Mouse (Mus musculus) stomach, embryonic 14.5 days (tissue): ENCODE results near the gene Sept1. TPM values are rescaled to one million over a fixed set of nuclear protein-coding genes. Genes with fewer than 3 reads are reported as not detected.
A peak's percentile ranks its signal among the peaks of the same experiment; 100 is the strongest.

Experiments used
- ATAC-seq: fragments of 200-750 bp; cut with Nextera tagmentation; 2 replicates; pipeline ENCODE4 v1.8.0; 2017; ENCODE audit warnings: low read depth, moderate TSS enrichment; ENCODE audit not compliant: insufficient number of reproducible peaks, insufficient read depth, low FRiP score
- H3K27ac ChIP-seq: fragments of 300-500 bp; sonication (generic); 2 replicates; pipeline ENCODE4 v1.5.1; 2014; ENCODE audit warnings: mild to moderate bottlenecking, low read length, moderate library complexity, mixed read lengths
- H3K27me3 ChIP-seq: fragments of 300-500 bp; sonication (generic); 2 replicates; pipeline ENCODE4 v1.6.1; 2014; ENCODE audit warnings: low read length, control low read depth, mixed read lengths; ENCODE audit not compliant: control insufficient read depth, insufficient read depth
- H3K36me3 ChIP-seq: fragments of 300-500 bp; sonication (generic); 2 replicates; pipeline ENCODE4 v1.6.1; 2014; ENCODE audit warnings: mild to moderate bottlenecking, control low read depth, low read length, moderate library complexity, mixed read lengths; ENCODE audit not compliant: control insufficient read depth, insufficient read depth
- H3K4me1 ChIP-seq: fragments of 300-500 bp; sonication (generic); 2 replicates; pipeline ENCODE4 v1.6.1; 2014; ENCODE audit warnings: low read length, control low read depth, mixed read lengths; ENCODE audit not compliant: control insufficient read depth, insufficient read depth
- H3K4me2 ChIP-seq: fragments of 300-500 bp; sonication (generic); replicated peaks from 2 replicates; pipeline ENCODE4 v1.6.1; 2014; ENCODE audit warnings: low read depth, low read length, control low read depth
- H3K4me3 ChIP-seq: fragments of 300-500 bp; sonication (generic); 2 replicates; pipeline ENCODE4 v1.5.1; 2014; ENCODE audit warnings: low read depth, low read length, control low read depth
- H3K9ac ChIP-seq: fragments of 300-500 bp; sonication (generic); replicated peaks from 2 replicates; pipeline ENCODE4 v1.6.1; 2014; ENCODE audit warnings: low read depth, mild to moderate bottlenecking, control low read depth, low read length, moderate library complexity, mixed read lengths
- H3K9me3 ChIP-seq: fragments of 300-500 bp; sonication (generic); 2 replicates; pipeline ENCODE4 v1.6.1; 2016; ENCODE audit warnings: low read depth, low read length, control low read depth; ENCODE audit not compliant: control insufficient read depth
- WGBS: fragments of 180-500 bp; shearing (Covaris S2); extraction: QIAGEN DNeasy Blood & Tissue Kit; methylation state at CpG from one replicate; pipeline ENCODE4 v1.1.7; 2014; 5-methylcytosine and 5-hydroxymethylcytosine counted together
- polyA plus RNA-seq: library from polyadenylated mRNA; unstranded; fragments of >200 nt; fragmentation: Nextera tagmentation; extraction: Ambion mirVana; gene quantifications from 2 replicates; pipeline ENCODE4 v1.2.1, GENCODE M21; 2014

Gene Sept1
- polyA plus RNA-seq, 1 experiment from 2014 or later, result 14.9 TPM

DNA sequence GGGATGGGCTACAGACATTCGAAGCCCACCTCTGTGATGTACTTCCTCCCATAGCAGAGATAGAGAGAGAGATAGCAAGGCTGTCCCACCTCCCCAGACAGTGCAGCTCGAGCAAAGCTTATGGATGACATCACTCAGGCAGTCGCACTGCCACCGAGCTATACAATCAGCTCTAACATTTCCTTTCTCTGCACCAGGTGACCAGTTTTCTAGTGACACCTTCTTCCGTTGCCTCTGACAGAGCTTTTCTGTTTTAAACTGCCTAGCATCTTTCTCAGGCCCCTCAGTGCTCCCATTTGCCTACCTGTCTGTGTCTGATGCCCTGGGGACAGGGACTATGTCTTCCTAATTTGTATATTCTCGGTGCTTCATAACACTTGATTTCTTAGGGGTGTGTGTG is 12.5 kb downstream of the Sept1 start:
- H3K4me3 ChIP-seq, result no peak overlapping the region
- ATAC-seq, result no peak
- H3K9ac ChIP-seq, result no peak overlapping the region
- no peak overlapping the region for H3K4me2 ChIP-seq
- H3K9me3 ChIP-seq, result no peaks in the 10 kb centered on the region
- H3K27me3 ChIP-seq, result no peaks in the 10 kb centered on the region
- 79% methylated on average over 6 of the region's 6 CpGs for WGBS
- H3K4me1 ChIP-seq, result no peaks in the 10 kb centered on the region
- no peak overlapping the region for H3K27ac ChIP-seq
- H3K36me3 ChIP-seq, result no peaks in the 10 kb centered on the region

GRCm38 (mm10) chr7:127218670-127219069 is 14.3 kb downstream of the Sept1 start:
- no peaks in the 10 kb centered on the region for H3K36me3 ChIP-seq
- H3K4me3 ChIP-seq, result no peak overlapping the region
- no peak for ATAC-seq
- H3K9me3 ChIP-seq, result no peaks in the 10 kb centered on the region
- H3K4me2 ChIP-seq, result no peak overlapping the region
- H3K27ac ChIP-seq, result no peak overlapping the region
- no peak overlapping the region for H3K9ac ChIP-seq
- no peaks in the 10 kb centered on the region; the same call in 1 of the 2 replicates for H3K4me1 ChIP-seq
- H3K27me3 ChIP-seq, result no peaks in the 10 kb centered on the region
- 84% methylated on average over 4 of the region's 4 CpGs for WGBS

- H3K9me3 ChIP-seq, result no peaks in the 10 kb centered on the region
- no peak overlapping the region for H3K4me3 ChIP-seq
- no peak overlapping the region for H3K4me2 ChIP-seq
- no peaks in the 10 kb centered on the region for H3K36me3 ChIP-seq
- H3K27ac ChIP-seq, result no peak overlapping the region
- no peak overlapping the region for H3K9ac ChIP-seq
- WGBS, result 73% methylated on average over 10 of the region's 10 CpGs
- no peak for ATAC-seq
- H3K27me3 ChIP-seq, result no peaks in the 10 kb centered on the region
- no peaks in the 10 kb centered on the region; the same call in 1 of the 2 replicates for H3K4me1 ChIP-seq
Observed at GRCm38 (mm10) chr7:127217901-127218642, 14.9 kb downstream of the Sept1 start.

DNA sequence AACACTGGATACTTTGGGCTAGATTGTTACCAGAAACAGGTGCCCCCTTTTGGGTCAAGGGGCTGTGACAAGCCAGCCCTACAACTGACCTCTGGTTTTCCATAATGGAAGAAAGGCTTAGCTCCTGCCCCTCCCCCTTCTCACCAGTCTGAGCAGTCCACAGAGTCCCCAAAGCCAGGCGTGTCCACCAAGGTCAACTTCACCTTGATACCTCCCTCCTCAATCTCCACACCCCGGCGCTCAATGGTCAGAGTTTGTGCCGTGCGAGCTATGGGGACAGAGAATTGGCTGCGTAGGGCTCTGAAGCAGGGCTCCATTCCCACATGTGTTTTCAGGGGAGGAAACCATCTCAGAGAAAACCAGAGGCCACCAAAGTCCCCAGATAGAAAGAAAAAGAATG is 15.5 kb downstream of the Sept1 start:
- Histone ChIP-seq H3K27me3 (no peaks in the 10 kb centered on the region), H3K4me2 (no peak overlapping the region), H3K36me3 (no peaks in the 10 kb centered on the region), H3K4me1 (no peaks in the 10 kb centered on the region; the same call in 1 of the 2 replicates), H3K4me3 (no peak overlapping the region), H3K27ac (no peak overlapping the region), H3K9ac (no peak overlapping the region), H3K9me3 (no peaks in the 10 kb centered on the region)
- WGBS, result 81% methylated on average over 6 of the region's 6 CpGs
- no peak; the same call in 1 of the 2 replicates for ATAC-seq

- no peak for ATAC-seq
- no peak overlapping the region for H3K4me3 ChIP-seq
Observed at GRCm38 (mm10) chr7:127216307-127216706, 16.6 kb downstream of the Sept1 start.

DNA sequence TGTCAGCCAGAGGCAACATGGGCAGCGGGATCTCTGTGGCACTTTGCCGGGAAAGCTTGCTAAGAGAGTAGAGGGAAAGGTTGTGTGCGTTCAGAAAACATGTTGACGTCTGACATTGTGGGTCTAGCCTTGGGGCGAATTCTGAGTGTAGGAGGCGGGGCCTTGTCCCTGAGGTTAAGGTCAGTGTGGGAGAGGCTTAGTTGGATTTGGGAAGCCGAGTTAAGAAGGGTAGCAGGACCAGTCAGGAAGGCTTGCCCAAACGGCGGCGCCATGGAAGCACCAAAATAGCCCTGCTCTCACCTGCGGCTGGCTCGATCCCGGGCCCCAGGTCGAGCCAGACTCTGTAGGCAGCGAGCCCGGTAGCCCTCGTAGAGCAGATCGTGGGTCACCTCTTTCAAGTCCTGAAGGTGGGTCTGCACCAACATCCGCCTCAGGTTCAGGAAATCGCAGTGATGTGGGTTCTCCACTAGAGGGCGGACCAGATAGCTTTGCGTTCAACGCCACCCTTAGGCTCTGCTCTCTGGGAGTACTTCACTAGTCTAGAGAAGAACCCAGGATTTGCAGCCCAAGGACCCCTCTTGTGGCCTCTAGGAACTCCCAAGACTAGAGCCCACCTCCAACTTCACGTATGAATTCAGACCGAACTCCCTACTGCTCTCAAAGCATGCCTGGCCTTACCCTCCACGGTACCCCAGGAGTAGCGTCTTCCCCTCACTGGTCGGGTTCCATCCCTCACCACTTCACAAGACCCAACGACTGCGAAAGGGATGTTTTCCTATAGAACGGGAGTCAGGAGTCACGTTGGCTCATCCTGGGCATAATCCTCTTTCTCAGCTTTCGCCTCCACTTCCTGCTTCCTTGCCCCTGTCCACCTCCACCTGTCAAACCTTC is 17.7 kb downstream of the Sept1 start:
- H3K9me3 ChIP-seq, result no peaks in the 10 kb centered on the region
- 22% methylated on average over 33 of the region's 33 CpGs for WGBS

More at GRCm38 (mm10) chr7:127216307-127216706, 16.6 kb downstream of the Sept1 start:
- WGBS, result 89% methylated on average over 5 of the region's 5 CpGs
- no peak overlapping the region for H3K9ac ChIP-seq
- no peak overlapping the region for H3K4me2 ChIP-seq
- H3K27ac ChIP-seq, result no peak overlapping the region
- no peaks in the 10 kb centered on the region for H3K9me3 ChIP-seq
- no peaks in the 10 kb centered on the region for H3K36me3 ChIP-seq
- no peaks in the 10 kb centered on the region for H3K27me3 ChIP-seq
- no peaks in the 10 kb centered on the region; the same call in 1 of the 2 replicates for H3K4me1 ChIP-seq

DNA sequence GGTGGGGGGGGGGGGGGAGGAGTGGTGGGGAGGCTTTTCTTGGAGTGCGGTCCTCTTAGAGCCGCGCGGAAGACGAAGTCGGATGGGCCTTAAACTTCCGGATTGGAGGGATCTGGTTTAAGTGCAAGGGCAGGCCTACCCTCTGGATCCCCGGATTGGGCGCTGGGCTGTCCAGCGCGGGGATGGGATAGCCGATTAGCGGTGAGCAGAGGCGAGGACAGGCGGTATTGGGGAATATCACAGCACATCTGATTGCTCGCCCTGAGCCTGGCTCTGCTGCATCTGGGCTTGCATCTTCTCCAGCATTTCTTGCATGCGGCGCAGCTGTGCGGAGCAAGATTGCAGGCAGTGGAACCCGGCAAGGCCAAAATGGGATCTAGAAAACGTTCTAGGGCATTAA is 18.4 kb downstream of the Sept1 start:
- H3K27ac ChIP-seq, result no peak overlapping the region; the same call in 1 of the 2 replicates
- peak overlapping the region; percentile 19; the same call in 1 of the 2 replicates for H3K4me3 ChIP-seq
- H3K4me1 ChIP-seq, result no peaks in the 10 kb centered on the region; the same call in 1 of the 2 replicates
- ATAC-seq, result no peak
- no peaks in the 10 kb centered on the region for H3K36me3 ChIP-seq
- peak overlapping the region; percentile 41 for H3K4me2 ChIP-seq
- no peak overlapping the region; the same call in 1 of the 2 replicates for H3K9ac ChIP-seq
- no peaks in the 10 kb centered on the region for H3K9me3 ChIP-seq
- WGBS, result 34% methylated on average over 21 of the region's 21 CpGs
- no peaks in the 10 kb centered on the region for H3K27me3 ChIP-seq

More for the DNA sequence above, 17.7 kb downstream of the Sept1 start:
- no peaks in the 10 kb centered on the region for H3K27me3 ChIP-seq
- ATAC-seq, result peak; percentile 16; the same call in 1 of the 2 replicates
- H3K4me1 ChIP-seq, result no peaks in the 10 kb centered on the region; the same call in 1 of the 2 replicates
- H3K9ac ChIP-seq, result no peak overlapping the region; the same call in 1 of the 2 replicates
- peak overlapping the region; percentile 19 for H3K4me3 ChIP-seq
- peak overlapping the region; percentile 41 for H3K4me2 ChIP-seq
- H3K36me3 ChIP-seq, result no peaks in the 10 kb centered on the region
- no peak overlapping the region; the same call in 1 of the 2 replicates for H3K27ac ChIP-seq

- Histone ChIP-seq H3K27me3 (no peaks in the 10 kb centered on the region), H3K9ac (no peak overlapping the region), H3K9me3 (no peaks in the 10 kb centered on the region), H3K27ac (no peak overlapping the region), H3K4me3 (no peak overlapping the region), H3K4me2 (no peak overlapping the region), H3K4me1 (no peaks in the 10 kb centered on the region; the same call in 1 of the 2 replicates), H3K36me3 (no peaks in the 10 kb centered on the region)
- 58% methylated on average over 12 of the region's 12 CpGs for WGBS
- ATAC-seq, result no peak
Observed at GRCm38 (mm10) chr7:127213930-127214329, 19.0 kb downstream of the Sept1 start.
